Mouse (Mus musculus): ENCODE results near the gene Cmtm8. TPM values are rescaled to one million over a fixed set of nuclear protein-coding genes. Genes with fewer than 3 reads are reported as not detected.

Cmtm8 gene
- polyA plus RNA-seq, 1 experiment from 2014 or later, result 39.6 TPM

DNA sequence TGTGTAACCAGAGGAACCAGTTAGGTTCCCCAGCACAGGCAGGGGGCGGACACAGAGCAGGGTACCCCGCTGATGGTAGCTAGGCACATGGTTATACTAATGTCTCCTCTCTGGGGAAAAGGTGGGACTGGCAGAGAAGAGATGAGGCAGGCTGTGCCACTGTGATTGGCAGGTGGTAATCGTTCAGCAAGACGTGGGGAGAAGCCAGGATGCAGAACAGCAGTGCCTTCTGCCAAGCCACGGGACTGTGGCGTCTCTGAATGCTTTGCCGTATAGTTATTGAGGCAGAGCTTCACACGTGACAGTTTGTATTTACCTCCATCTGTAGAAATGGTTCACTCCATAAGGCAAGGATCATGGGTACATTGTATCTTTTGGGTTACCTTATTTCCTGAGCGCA is 10.7 kb upstream of the Cmtm8 start:
- no peak overlapping the region for H3K4me3 ChIP-seq (ENCODE audit: low read length)
- no peaks in the 10 kb centered on the region for H3K9me3 ChIP-seq (ENCODE audit: low read length)
- 73% methylated on average over 9 of the region's 9 CpGs for WGBS
- no peaks in the 10 kb centered on the region for H3K27me3 ChIP-seq (ENCODE audit: insufficient read depth, low read length)
- H3K4me2 ChIP-seq (replicated peaks; ENCODE audit: low read depth, low read length), result no peak overlapping the region
- H3K4me1 ChIP-seq (ENCODE audit: insufficient read depth, low read length), result peaks cover 5% of the 10 kb centered on the region; the same call in 1 of the 2 replicates
- H3K27ac ChIP-seq (ENCODE audit: low read length), result no peak overlapping the region
- no peak for ATAC-seq (ENCODE audit: low FRiP score, low TSS enrichment)
- no peaks in the 10 kb centered on the region for H3K36me3 ChIP-seq (ENCODE audit: insufficient read depth, low read length)
- no peak overlapping the region for H3K9ac ChIP-seq (replicated peaks; ENCODE audit: low read length)

- no peaks in the 10 kb centered on the region for H3K9me3 ChIP-seq (ENCODE audit: low read length)
- H3K9ac ChIP-seq (replicated peaks; ENCODE audit: low read length), result no peak overlapping the region
- 86% methylated on average over 15 of the region's 15 CpGs for WGBS
- H3K36me3 ChIP-seq (ENCODE audit: insufficient read depth, low read length), result no peaks in the 10 kb centered on the region
- H3K4me2 ChIP-seq (replicated peaks; ENCODE audit: low read depth, low read length), result no peak overlapping the region
- H3K4me3 ChIP-seq (ENCODE audit: low read length), result no peak overlapping the region
- peaks cover 5% of the 10 kb centered on the region; the same call in 1 of the 2 replicates for H3K4me1 ChIP-seq (ENCODE audit: insufficient read depth, low read length)
- no peak overlapping the region for H3K27ac ChIP-seq (ENCODE audit: low read length)
- H3K27me3 ChIP-seq (ENCODE audit: insufficient read depth, low read length), result no peaks in the 10 kb centered on the region
- no peak for ATAC-seq (ENCODE audit: low FRiP score, low TSS enrichment)
Observed at GRCm38 (mm10) chr9:114853336-114853735, 9.4 kb upstream of the Cmtm8 start.

- WGBS, result 63% methylated on average over 8 of the region's 8 CpGs
- H3K4me1 ChIP-seq (ENCODE audit: insufficient read depth, low read length), result peaks cover 5% of the 10 kb centered on the region; the same call in 1 of the 2 replicates
- H3K27ac ChIP-seq (ENCODE audit: low read length), result no peak overlapping the region; the same call in 1 of the 2 replicates
- no peaks in the 10 kb centered on the region for H3K27me3 ChIP-seq (ENCODE audit: insufficient read depth, low read length)
- H3K4me2 ChIP-seq (replicated peaks; ENCODE audit: low read depth, low read length), result no peak overlapping the region
- no peak for ATAC-seq (ENCODE audit: low FRiP score, low TSS enrichment)
- H3K36me3 ChIP-seq (ENCODE audit: insufficient read depth, low read length), result no peaks in the 10 kb centered on the region
- no peaks in the 10 kb centered on the region for H3K9me3 ChIP-seq (ENCODE audit: low read length)
- no peak overlapping the region for H3K9ac ChIP-seq (replicated peaks; ENCODE audit: low read length)
- no peak overlapping the region for H3K4me3 ChIP-seq (ENCODE audit: low read length)
Observed at GRCm38 (mm10) chr9:114851419-114852190, 7.6 kb upstream of the Cmtm8 start.

DNA sequence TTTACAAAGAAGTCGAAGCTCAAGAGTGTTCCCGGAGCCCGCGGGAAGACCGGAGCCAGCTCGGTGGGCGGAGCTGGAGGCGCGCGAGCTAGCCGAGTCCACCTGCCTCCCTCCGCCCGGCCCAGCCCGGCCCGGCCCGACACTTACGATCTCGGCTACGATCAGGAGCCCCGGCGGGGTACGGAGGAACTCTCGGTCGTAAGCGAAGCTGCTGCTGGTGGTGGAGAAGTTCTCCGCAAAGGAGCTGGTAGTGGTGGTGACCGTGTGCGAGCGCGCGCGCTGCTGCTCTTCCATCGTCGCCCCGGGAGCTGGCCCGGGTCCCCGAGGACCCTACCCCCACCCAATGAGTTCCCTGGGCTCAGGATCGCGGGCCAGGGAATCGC is 331 bp downstream of the Cmtm8 start:
- H3K27me3 ChIP-seq (ENCODE audit: insufficient read depth, low read length), result no peaks in the 10 kb centered on the region
- no peaks in the 10 kb centered on the region for H3K9me3 ChIP-seq (ENCODE audit: low read length)
- H3K4me2 ChIP-seq (replicated peaks; ENCODE audit: low read depth, low read length), result peak overlapping the region; percentile 88
- no peaks in the 10 kb centered on the region for H3K36me3 ChIP-seq (ENCODE audit: insufficient read depth, low read length)
- peaks cover 9% of the 10 kb centered on the region for H3K4me1 ChIP-seq (ENCODE audit: insufficient read depth, low read length)
- peak overlapping the region; percentile 72 for H3K27ac ChIP-seq (ENCODE audit: low read length)
- peak overlapping the region; percentile 78 for H3K9ac ChIP-seq (replicated peaks; ENCODE audit: low read length)
- peak; percentile 52; the same call in 1 of the 2 replicates for ATAC-seq (ENCODE audit: low FRiP score, low TSS enrichment)
- WGBS, result under 1% methylated on average over 38 of the region's 40 CpGs
- H3K4me3 ChIP-seq (ENCODE audit: low read length), result peak overlapping the region; percentile 76

DNA sequence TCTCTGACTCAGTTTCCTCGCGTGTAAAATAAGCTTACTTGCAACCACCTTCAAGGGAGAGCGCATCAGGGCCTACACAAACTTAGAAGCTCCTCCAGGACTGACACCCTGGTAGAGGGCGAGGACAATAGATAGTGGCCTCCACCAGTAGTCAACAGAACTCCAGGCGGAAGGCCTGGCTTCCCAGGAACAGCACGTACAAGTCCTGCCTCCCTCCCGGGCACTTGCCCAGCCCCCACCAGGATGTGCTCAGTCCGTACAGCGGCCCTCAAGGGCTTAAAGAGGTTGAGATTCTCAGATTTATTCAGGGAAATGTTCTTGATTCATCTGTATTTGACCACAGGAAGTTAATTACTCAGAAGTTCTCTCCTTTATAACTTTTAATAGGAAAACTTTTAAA is 1.1 kb downstream of the Cmtm8 start:
- Histone ChIP-seq H3K9me3 (ENCODE audit: low read length) (no peaks in the 10 kb centered on the region), H3K27ac (ENCODE audit: low read length) (peak overlapping the region; percentile 15; the same call in 1 of the 2 replicates), H3K27me3 (ENCODE audit: insufficient read depth, low read length) (no peaks in the 10 kb centered on the region), H3K36me3 (ENCODE audit: insufficient read depth, low read length) (no peaks in the 10 kb centered on the region), H3K4me3 (ENCODE audit: low read length) (peak overlapping the region; percentile 76), H3K9ac (replicated peaks; ENCODE audit: low read length) (peak overlapping the region; percentile 78), H3K4me2 (replicated peaks; ENCODE audit: low read depth, low read length) (peak overlapping the region; percentile 88), H3K4me1 (ENCODE audit: insufficient read depth, low read length) (peaks cover 9% of the 10 kb centered on the region)
- WGBS, result 43% methylated on average over 9 of the region's 9 CpGs
- 0 out of 2 replicates have a peak, but pooled peaks have one; percentile 13 for ATAC-seq (ENCODE audit: low FRiP score, low TSS enrichment)

DNA sequence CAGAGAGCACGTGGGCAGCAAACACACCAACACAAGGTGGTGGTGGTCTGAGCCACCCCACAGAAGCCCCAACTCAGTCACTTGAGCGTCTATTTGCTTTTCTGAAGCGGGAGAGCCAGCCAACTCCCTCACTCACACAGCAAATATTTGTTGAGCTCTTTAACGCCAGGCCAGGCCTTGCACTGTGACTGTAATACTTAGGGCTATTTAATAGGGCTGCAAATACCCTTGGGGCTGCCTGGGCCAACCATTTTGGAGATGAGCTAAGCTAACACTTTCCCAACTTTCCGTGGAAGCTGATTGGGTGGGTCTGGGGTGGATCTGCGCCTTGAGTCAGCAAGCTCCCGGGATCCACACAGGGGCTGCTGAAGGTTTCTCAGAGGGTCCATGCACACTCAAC is 1.7 kb downstream of the Cmtm8 start:
- WGBS, result 79% methylated on average over 7 of the region's 7 CpGs
- Histone ChIP-seq H3K4me1 (ENCODE audit: insufficient read depth, low read length) (peaks cover 9% of the 10 kb centered on the region), H3K4me3 (ENCODE audit: low read length) (peak overlapping the region; percentile 76; the same call in 1 of the 2 replicates), H3K36me3 (ENCODE audit: insufficient read depth, low read length) (no peaks in the 10 kb centered on the region), H3K9ac (replicated peaks; ENCODE audit: low read length) (no peak overlapping the region), H3K9me3 (ENCODE audit: low read length) (no peaks in the 10 kb centered on the region), H3K27ac (ENCODE audit: low read length) (no peak overlapping the region), H3K27me3 (ENCODE audit: insufficient read depth, low read length) (no peaks in the 10 kb centered on the region), H3K4me2 (replicated peaks; ENCODE audit: low read depth, low read length) (peak overlapping the region; percentile 88; the same call in 1 of the 2 replicates)
- ATAC-seq (ENCODE audit: low FRiP score, low TSS enrichment), result no peak

- H3K9ac ChIP-seq (replicated peaks; ENCODE audit: low read length), result no peak overlapping the region
- H3K4me3 ChIP-seq (ENCODE audit: low read length), result no peak overlapping the region
- no peak overlapping the region for H3K4me2 ChIP-seq (replicated peaks; ENCODE audit: low read depth, low read length)
- 68% methylated on average over 5 of the region's 5 CpGs for WGBS
- H3K36me3 ChIP-seq (ENCODE audit: insufficient read depth, low read length), result no peaks in the 10 kb centered on the region
- H3K27me3 ChIP-seq (ENCODE audit: insufficient read depth, low read length), result no peaks in the 10 kb centered on the region
- H3K27ac ChIP-seq (ENCODE audit: low read length), result no peak overlapping the region
- H3K4me1 ChIP-seq (ENCODE audit: insufficient read depth, low read length), result peaks cover 9% of the 10 kb centered on the region
- ATAC-seq (ENCODE audit: low FRiP score, low TSS enrichment), result no peak
- H3K9me3 ChIP-seq (ENCODE audit: low read length), result no peaks in the 10 kb centered on the region
Observed at GRCm38 (mm10) chr9:114838870-114839269, 5.1 kb downstream of the Cmtm8 start.

DNA sequence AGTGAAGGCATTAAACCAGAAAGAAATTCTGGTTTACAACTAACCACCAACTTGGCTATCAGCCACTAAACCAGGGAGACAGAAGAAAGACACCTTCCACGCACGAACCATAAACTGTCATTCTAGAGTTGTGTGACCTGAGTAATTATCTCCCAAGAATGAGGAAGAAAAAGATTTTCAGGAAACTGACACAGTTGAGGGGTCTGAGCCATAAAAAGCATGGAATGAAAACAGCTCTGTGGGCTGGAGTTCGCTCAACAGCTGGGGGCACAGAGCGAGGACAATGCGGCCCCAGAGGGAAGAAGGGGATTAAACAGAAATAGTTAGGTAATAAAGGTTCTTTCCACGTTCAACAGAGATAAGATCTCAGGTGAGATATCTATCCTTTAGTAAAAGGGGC is 12.4 kb downstream of the Cmtm8 start:
- no peaks in the 10 kb centered on the region for H3K36me3 ChIP-seq (ENCODE audit: insufficient read depth, low read length)
- H3K9ac ChIP-seq (replicated peaks; ENCODE audit: low read length), result no peak overlapping the region
- H3K4me2 ChIP-seq (replicated peaks; ENCODE audit: low read depth, low read length), result no peak overlapping the region
- 17% methylated on average over 6 of the region's 6 CpGs for WGBS
- no peaks in the 10 kb centered on the region for H3K9me3 ChIP-seq (ENCODE audit: low read length)
- H3K4me1 ChIP-seq (ENCODE audit: insufficient read depth, low read length), result peaks cover 16% of the 10 kb centered on the region
- no peak for ATAC-seq (ENCODE audit: low FRiP score, low TSS enrichment)
- H3K4me3 ChIP-seq (ENCODE audit: low read length), result no peak overlapping the region
- 0 out of 2 replicates have a peak overlapping the region, but pooled peaks have one; percentile 2 for H3K27ac ChIP-seq (ENCODE audit: low read length)
- no peaks in the 10 kb centered on the region for H3K27me3 ChIP-seq (ENCODE audit: insufficient read depth, low read length)

- Histone ChIP-seq H3K36me3 (ENCODE audit: insufficient read depth, low read length) (no peaks in the 10 kb centered on the region), H3K4me2 (replicated peaks; ENCODE audit: low read depth, low read length) (no peak overlapping the region), H3K4me3 (ENCODE audit: low read length) (no peak overlapping the region), H3K9ac (replicated peaks; ENCODE audit: low read length) (no peak overlapping the region), H3K4me1 (ENCODE audit: insufficient read depth, low read length) (peaks cover 16% of the 10 kb centered on the region), H3K9me3 (ENCODE audit: low read length) (no peaks in the 10 kb centered on the region), H3K27ac (ENCODE audit: low read length) (no peak overlapping the region), H3K27me3 (ENCODE audit: insufficient read depth, low read length) (no peaks in the 10 kb centered on the region)
- 41% methylated on average over 7 of the region's 7 CpGs for WGBS
- ATAC-seq (ENCODE audit: low FRiP score, low TSS enrichment), result no peak
Observed at GRCm38 (mm10) chr9:114830351-114830750, 13.6 kb downstream of the Cmtm8 start.

GRCm38 (mm10) chr9:114829669-114830068 is 14.3 kb downstream of the Cmtm8 start:
- ATAC-seq (ENCODE audit: low FRiP score, low TSS enrichment), result no peak
- Histone ChIP-seq H3K4me1 (ENCODE audit: insufficient read depth, low read length) (peaks cover 16% of the 10 kb centered on the region), H3K27me3 (ENCODE audit: insufficient read depth, low read length) (no peaks in the 10 kb centered on the region), H3K36me3 (ENCODE audit: insufficient read depth, low read length) (no peaks in the 10 kb centered on the region), H3K27ac (ENCODE audit: low read length) (no peak overlapping the region), H3K4me2 (replicated peaks; ENCODE audit: low read depth, low read length) (no peak overlapping the region), H3K9me3 (ENCODE audit: low read length) (no peaks in the 10 kb centered on the region), H3K9ac (replicated peaks; ENCODE audit: low read length) (no peak overlapping the region), H3K4me3 (ENCODE audit: low read length) (no peak overlapping the region)
- WGBS, result 82% methylated on average over 8 of the region's 8 CpGs
